Mouse (Mus musculus): ENCODE measurements around the gene Ttll4.

DNA sequence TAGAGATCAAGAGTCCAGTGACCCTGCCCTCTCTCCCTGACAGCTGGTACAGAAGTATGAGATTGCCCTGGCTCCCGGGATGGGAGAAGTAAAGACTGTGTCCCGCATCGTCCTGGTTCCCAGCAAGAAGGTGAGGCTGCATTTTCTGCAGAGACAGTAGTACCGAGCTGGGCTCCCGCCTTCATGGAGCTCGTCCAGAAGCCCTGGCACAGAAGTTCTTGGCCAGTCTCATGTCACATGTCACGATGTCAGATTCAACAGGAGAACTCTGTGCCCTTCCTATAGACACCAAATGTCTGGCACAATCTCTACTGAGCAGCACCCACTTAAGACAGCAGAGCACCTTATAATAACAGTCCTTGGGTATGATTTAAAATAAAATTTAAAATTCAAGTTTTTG is 76.0 kb downstream of the Ttll4 start:
- TF ChIP-seq POLR2A (IDR thresholded peaks at IDR 0.05; ENCODE audit: insufficient read length, low read depth) (peak; percentile 22), USF1 (IDR thresholded peaks at IDR 0.05; ENCODE audit: low read depth) (no peak), MYOG (IDR thresholded peaks at IDR 0.05; ENCODE audit: control insufficient read depth in 1 of 3, insufficient read depth in 1 of 3, insufficient read length in 2 of 3, low read depth in 2 of 3) (no peak), E2F4 (IDR thresholded peaks at IDR 0.05; ENCODE audit: insufficient read depth) (no peak), POLR2AphosphoS2 (IDR thresholded peaks at IDR 0.05; ENCODE audit: insufficient read length, low read depth) (no peak), MYOD1 (IDR thresholded peaks at IDR 0.05; ENCODE audit: control insufficient read depth in 1 of 3, insufficient read length in 2 of 3, low read depth in 2 of 3) (no peak), MAX (IDR thresholded peaks at IDR 0.05; ENCODE audit: low read depth) (no peak), TCF12 (IDR thresholded peaks at IDR 0.05; ENCODE audit: insufficient read depth, poor library complexity, severe bottlenecking) (no peak), CEBPB (IDR thresholded peaks at IDR 0.05; ENCODE audit: insufficient read depth, poor library complexity, severe bottlenecking) (no peak), REST (IDR thresholded peaks at IDR 0.05; ENCODE audit: insufficient read depth, insufficient read length) (no peak)
